Mouse (Mus musculus): ENCODE measurements at regions not wholly inside any gene's neighbourhood (a gene's known extent, or its start where the extent isn't known, plus 50 kb on each side); places are given as distances from the start of the nearest gene placed in this dataset.

GRCm38 (mm10) chr4:48905196-48905867 lies 153.7 kb upstream of the Plppr1 start:
- H3K9me3 ChIP-seq (ENCODE audit: control insufficient read depth, low read length), result no peaks in the 10 kb centered on the region
- no peaks in the 10 kb centered on the region for H3K4me1 ChIP-seq (replicated peaks; ENCODE audit: control insufficient read depth, insufficient read depth)
- no peaks in the 10 kb centered on the region for H3K27me3 ChIP-seq (ENCODE audit: control insufficient read depth, insufficient read depth, low read length)
- DNase-seq (ENCODE audit: low spot score) (no peak), ATAC-seq (ENCODE audit: low FRiP score, low TSS enrichment) (no peak)
- 71% methylated on average over 9 of the region's 9 CpGs for WGBS
- no peaks in the 10 kb centered on the region for H3K36me3 ChIP-seq (ENCODE audit: control insufficient read depth, insufficient read depth, low read length)
- H3K9ac ChIP-seq (ENCODE audit: low read length), result no peak overlapping the region
- H3K27ac ChIP-seq (replicated peaks), result no peak overlapping the region
- H3K4me3 ChIP-seq (ENCODE audit: low read depth, low read length), result no peak overlapping the region
- no peak overlapping the region for H3K4me2 ChIP-seq (replicated peaks; ENCODE audit: low read depth)
- TF ChIP-seq EP300 (optimal IDR thresholded peaks at IDR 0.05) (no peak), CTCF (IDR thresholded peaks at IDR 0.05; ENCODE audit: low read depth) (no peak)

- no peak for DNase-seq (ENCODE audit: low spot score)
- Histone ChIP-seq H3K4me3 (ENCODE audit: low read depth, low read length) (no peak overlapping the region), H3K27me3 (ENCODE audit: control insufficient read depth, insufficient read depth, low read length) (no peaks in the 10 kb centered on the region), H3K36me3 (ENCODE audit: control insufficient read depth, insufficient read depth, low read length) (no peaks in the 10 kb centered on the region), H3K9me3 (ENCODE audit: control insufficient read depth, low read length) (no peaks in the 10 kb centered on the region), H3K9ac (ENCODE audit: low read length) (no peak overlapping the region), H3K4me1 (replicated peaks; ENCODE audit: control insufficient read depth, insufficient read depth) (no peaks in the 10 kb centered on the region), H3K4me2 (replicated peaks; ENCODE audit: low read depth) (no peak overlapping the region), H3K27ac (replicated peaks) (no peak overlapping the region)
- no peak for TF ChIP-seq EP300 (optimal IDR thresholded peaks at IDR 0.05)
- no peak for TF ChIP-seq CTCF (IDR thresholded peaks at IDR 0.05; ENCODE audit: low read depth)
- WGBS, result 79% methylated on average over 2 of the region's 2 CpGs
- ATAC-seq (ENCODE audit: low FRiP score, low TSS enrichment), result no peak
These were observed 149.9 kb upstream of the Plppr1 start for GRCm38 (mm10) chr4:48909161-48909560.

- WGBS, result 62% methylated on average over 4 of the region's 4 CpGs
These were observed 145.8 kb upstream of the Plppr1 start for GRCm38 (mm10) chr4:48913301-48913700.

GRCm38 (mm10) chr4:48924576-48925459 lies 134.3 kb upstream of the Plppr1 start:
- Histone ChIP-seq H3K4me2 (replicated peaks; ENCODE audit: low read depth) (no peak overlapping the region), H3K27ac (replicated peaks) (no peak overlapping the region), H3K9me3 (ENCODE audit: control insufficient read depth, low read length) (no peaks in the 10 kb centered on the region), H3K4me1 (replicated peaks; ENCODE audit: control insufficient read depth, insufficient read depth) (no peaks in the 10 kb centered on the region), H3K36me3 (ENCODE audit: control insufficient read depth, insufficient read depth, low read length) (no peaks in the 10 kb centered on the region), H3K27me3 (ENCODE audit: control insufficient read depth, insufficient read depth, low read length) (no peaks in the 10 kb centered on the region), H3K9ac (ENCODE audit: low read length) (no peak overlapping the region), H3K4me3 (ENCODE audit: low read depth, low read length) (no peak overlapping the region)
- TF ChIP-seq EP300 (optimal IDR thresholded peaks at IDR 0.05) (no peak), CTCF (IDR thresholded peaks at IDR 0.05; ENCODE audit: low read depth) (no peak)
- DNase-seq (ENCODE audit: low spot score), result no peak
- no peak for ATAC-seq (ENCODE audit: low FRiP score, low TSS enrichment)
- 73% methylated on average over 4 of the region's 4 CpGs for WGBS

More at GRCm38 (mm10) chr4:48913301-48913700, 145.8 kb upstream of the Plppr1 start:
- DNase-seq (ENCODE audit: low spot score) (no peak), ATAC-seq (ENCODE audit: low FRiP score, low TSS enrichment) (no peak)
- Histone ChIP-seq H3K9ac (ENCODE audit: low read length) (no peak overlapping the region), H3K27me3 (ENCODE audit: control insufficient read depth, insufficient read depth, low read length) (no peaks in the 10 kb centered on the region), H3K4me3 (ENCODE audit: low read depth, low read length) (no peak overlapping the region), H3K9me3 (ENCODE audit: control insufficient read depth, low read length) (no peaks in the 10 kb centered on the region), H3K4me1 (replicated peaks; ENCODE audit: control insufficient read depth, insufficient read depth) (no peaks in the 10 kb centered on the region), H3K27ac (replicated peaks) (no peak overlapping the region), H3K4me2 (replicated peaks; ENCODE audit: low read depth) (no peak overlapping the region), H3K36me3 (ENCODE audit: control insufficient read depth, insufficient read depth, low read length) (no peaks in the 10 kb centered on the region)
- TF ChIP-seq CTCF (IDR thresholded peaks at IDR 0.05; ENCODE audit: low read depth) (no peak), EP300 (optimal IDR thresholded peaks at IDR 0.05) (no peak)

GRCm38 (mm10) chr4:48938420-48938819 lies 120.7 kb upstream of the Plppr1 start:
- Histone ChIP-seq H3K9ac (ENCODE audit: low read length) (no peak overlapping the region), H3K4me2 (replicated peaks; ENCODE audit: low read depth) (no peak overlapping the region), H3K27me3 (ENCODE audit: control insufficient read depth, insufficient read depth, low read length) (no peaks in the 10 kb centered on the region), H3K36me3 (ENCODE audit: control insufficient read depth, insufficient read depth, low read length) (no peaks in the 10 kb centered on the region), H3K27ac (replicated peaks) (no peak overlapping the region), H3K9me3 (ENCODE audit: control insufficient read depth, low read length) (no peaks in the 10 kb centered on the region), H3K4me1 (replicated peaks; ENCODE audit: control insufficient read depth, insufficient read depth) (no peaks in the 10 kb centered on the region), H3K4me3 (ENCODE audit: low read depth, low read length) (no peak overlapping the region)
- 67% methylated on average over 1 of the region's 1 CpGs for WGBS
- DNase-seq (ENCODE audit: low spot score) (no peak), ATAC-seq (ENCODE audit: low FRiP score, low TSS enrichment) (no peak)
- TF ChIP-seq EP300 (optimal IDR thresholded peaks at IDR 0.05), result no peak
- no peak for TF ChIP-seq CTCF (IDR thresholded peaks at IDR 0.05; ENCODE audit: low read depth)

- no peak overlapping the region for H3K9ac ChIP-seq (ENCODE audit: low read length)
- no peak overlapping the region for H3K4me3 ChIP-seq (ENCODE audit: low read depth, low read length)
- H3K27ac ChIP-seq (replicated peaks), result no peak overlapping the region
- H3K4me1 ChIP-seq (replicated peaks; ENCODE audit: control insufficient read depth, insufficient read depth), result no peaks in the 10 kb centered on the region
- DNase-seq (ENCODE audit: low spot score) (no peak), ATAC-seq (ENCODE audit: low FRiP score, low TSS enrichment) (no peak)
- H3K4me2 ChIP-seq (replicated peaks; ENCODE audit: low read depth), result no peak overlapping the region
- no peaks in the 10 kb centered on the region for H3K36me3 ChIP-seq (ENCODE audit: control insufficient read depth, insufficient read depth, low read length)
- H3K27me3 ChIP-seq (ENCODE audit: control insufficient read depth, insufficient read depth, low read length), result no peaks in the 10 kb centered on the region
- no peak for TF ChIP-seq CTCF (IDR thresholded peaks at IDR 0.05; ENCODE audit: low read depth)
- H3K9me3 ChIP-seq (ENCODE audit: control insufficient read depth, low read length), result no peaks in the 10 kb centered on the region
- WGBS, result 82% methylated on average over 6 of the region's 6 CpGs
These were observed 120.2 kb upstream of the Plppr1 start for GRCm38 (mm10) chr4:48938892-48939291.

Data from stomach, postnatal 0 days (tissue).